Mouse (Mus musculus) limb, embryonic 10.5 days (tissue): ENCODE data around the gene Ankrd55. TPM values are rescaled to one million over a fixed set of nuclear protein-coding genes. Genes with fewer than 3 reads are reported as not detected.
"Not testable (repeated sequence)": the region's sequence is repeated elsewhere in the genome, so short reads cannot be mapped to it uniquely, and the experiment has no call there.

Source experiments
- DNase-seq: peaks from one replicate; pipeline ENCODE4 v3.0.0-alpha.2; 2017; ENCODE audit warnings: low spot score
- H3K27ac ChIP-seq: fragments of 300-500 bp; sonication (generic); 2 replicates; pipeline ENCODE4 v1.5.1; 2016; ENCODE audit warnings: mild to moderate bottlenecking
- H3K27me3 ChIP-seq: fragments of 300-500 bp; sonication (generic); 2 replicates; pipeline ENCODE4 v1.6.1; 2016; ENCODE audit warnings: low read depth, mild to moderate bottlenecking; ENCODE audit not compliant: poor library complexity, severe bottlenecking
- H3K36me3 ChIP-seq: fragments of 300-500 bp; sonication (generic); 2 replicates; pipeline ENCODE4 v1.6.1; 2016; ENCODE audit warnings: mild to moderate bottlenecking, moderate library complexity
- H3K4me1 ChIP-seq: fragments of 300-500 bp; sonication (generic); 2 replicates; pipeline ENCODE4 v1.6.1; 2016
- H3K4me3 ChIP-seq: fragments of 300-500 bp; sonication (generic); 2 replicates; pipeline ENCODE4 v1.5.1; 2016; ENCODE audit warnings: mild to moderate bottlenecking, moderate library complexity
- H3K9me3 ChIP-seq: fragments of 300-500 bp; sonication (generic); replicated peaks from 2 replicates; pipeline ENCODE4 v1.6.1; 2016; ENCODE audit warnings: mild to moderate bottlenecking
- WGBS: fragments of 180-500 bp; shearing (Covaris S2); methylation state at CpG from one replicate; pipeline ENCODE4 v1.1.7; 2016; 5-methylcytosine and 5-hydroxymethylcytosine counted together
- polyA plus RNA-seq: library from polyadenylated mRNA; unstranded; fragments of >200 nt; fragmentation: Nextera tagmentation; extraction: Ambion mirVana; gene quantifications from 2 replicates; pipeline ENCODE4 v1.2.1, GENCODE M21; 2016

Gene Ankrd55
- polyA plus RNA-seq, 1 experiment from 2014 or later, result 0.23 TPM

DNA sequence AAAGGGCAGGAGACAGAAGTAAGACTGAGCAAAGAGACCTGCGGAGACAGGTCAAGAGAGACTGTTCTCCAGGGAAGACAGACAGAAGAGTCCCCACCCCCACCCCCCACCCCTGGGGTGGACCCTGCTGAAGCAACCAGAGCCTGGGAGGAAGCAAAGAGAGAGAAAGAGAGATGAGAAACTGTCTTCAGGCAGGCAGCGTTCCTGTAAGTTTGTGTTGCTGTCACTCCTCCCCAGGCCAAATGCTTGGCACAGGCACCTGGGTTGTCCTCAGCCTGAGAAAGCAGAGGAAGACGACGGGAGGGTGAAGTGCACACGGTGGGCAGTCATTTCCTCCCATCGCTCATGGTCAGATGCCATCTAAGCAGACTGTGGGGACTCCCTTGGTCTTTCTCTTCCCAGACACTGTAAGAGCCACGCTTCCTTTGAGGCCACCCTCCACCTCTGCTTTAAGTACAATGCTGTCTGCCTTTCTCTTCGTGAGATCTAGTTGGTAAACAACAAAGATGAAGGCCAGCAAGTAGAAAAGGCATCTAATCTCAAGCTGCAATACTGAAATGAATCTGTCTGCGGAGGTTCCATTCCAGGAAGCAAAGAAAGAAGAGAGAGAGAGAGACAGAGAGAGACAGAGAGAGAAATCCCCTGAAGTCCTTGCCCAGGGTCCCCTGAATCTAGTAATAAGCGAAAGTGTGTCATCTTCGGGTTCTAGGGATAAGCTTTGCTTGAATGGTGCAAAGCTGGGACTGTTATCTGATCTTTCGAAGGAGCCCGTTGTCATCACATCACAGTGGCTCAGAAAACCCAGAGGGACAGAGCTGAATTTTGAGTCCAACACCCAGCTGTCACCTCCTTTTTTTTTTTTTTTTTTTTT lies 138.2 kb downstream of the Ankrd55 start:
- Histone ChIP-seq H3K9me3 (no peaks in the 10 kb centered on the region), H3K27me3 (no peaks in the 10 kb centered on the region), H3K4me3 (no peak overlapping the region), H3K27ac (peak overlapping the region; percentile 44; the same call in 1 of the 2 replicates), H3K4me1 (no peaks in the 10 kb centered on the region), H3K36me3 (no peaks in the 10 kb centered on the region)
- WGBS, result 71% methylated on average over 13 of the region's 13 CpGs
- DNase-seq, result peak; percentile 28

DNA sequence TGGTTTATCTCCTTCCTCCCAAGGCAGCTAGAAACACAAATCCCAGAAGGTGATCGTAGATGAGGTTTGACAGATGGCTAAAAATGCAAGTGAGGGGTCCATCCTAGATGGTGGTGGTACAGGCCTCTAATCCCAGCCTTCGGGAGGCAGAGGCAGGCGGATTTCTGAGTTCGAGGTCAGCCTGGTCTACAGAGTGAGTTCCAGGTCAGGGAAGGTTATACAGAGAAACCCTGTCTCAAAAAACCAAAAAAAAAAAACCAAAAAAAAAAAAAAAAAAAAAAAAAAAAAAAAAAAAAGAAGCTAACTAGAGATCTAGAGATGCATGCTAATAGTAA lies 138.9 kb downstream of the Ankrd55 start:
- not testable (repeated sequence) for H3K27me3 ChIP-seq, H3K27ac ChIP-seq, DNase-seq, H3K4me3 ChIP-seq, H3K36me3 ChIP-seq, H3K4me1 ChIP-seq, H3K9me3 ChIP-seq
- WGBS, result 95% methylated on average over 4 of the region's 4 CpGs

DNA sequence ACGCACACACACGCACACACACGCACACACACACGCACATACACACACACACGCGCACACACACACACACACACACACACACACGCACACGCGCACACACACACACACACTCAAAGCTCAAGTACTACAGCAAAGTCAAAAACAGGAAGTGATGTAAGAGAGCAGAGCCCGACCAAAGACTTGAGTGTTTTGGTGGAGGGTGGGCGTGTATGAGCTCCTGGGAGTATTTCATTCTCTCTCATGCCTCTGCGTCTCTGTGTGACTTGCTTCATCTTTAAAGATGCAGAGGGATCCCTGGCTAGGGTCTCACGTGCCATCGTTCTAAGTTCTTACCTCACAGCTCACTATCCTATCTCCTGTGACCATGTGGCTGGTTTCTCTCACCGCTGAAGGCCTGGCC lies 139.3 kb downstream of the Ankrd55 start:
- 86% methylated on average over 15 of the region's 15 CpGs for WGBS
- Histone ChIP-seq H3K4me1 (no peaks in the 10 kb centered on the region), H3K36me3 (no peaks in the 10 kb centered on the region)

DNA sequence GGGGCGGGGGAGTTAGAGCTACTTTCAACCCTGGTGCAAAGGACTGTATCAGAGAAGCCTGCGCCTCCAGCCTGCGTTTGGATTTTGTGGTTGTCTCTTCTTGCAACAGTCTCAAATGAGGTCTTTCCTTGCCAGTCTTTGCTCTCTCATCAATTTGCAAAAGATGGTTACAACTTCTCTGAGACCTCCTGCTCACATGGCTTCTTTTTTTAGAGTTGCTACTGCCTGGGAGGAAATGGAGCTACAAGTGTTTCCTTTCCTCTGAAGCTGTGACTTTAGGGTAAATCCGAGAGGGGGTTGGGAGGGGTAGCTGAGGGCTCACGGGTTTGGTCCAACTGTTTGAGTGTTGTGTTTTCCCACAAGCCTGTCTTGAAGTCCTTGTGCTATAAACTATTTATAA lies 145.0 kb downstream of the Ankrd55 start:
- H3K27me3 ChIP-seq, result no peaks in the 10 kb centered on the region
- DNase-seq, result no peak
- H3K4me3 ChIP-seq, result no peak overlapping the region
- H3K27ac ChIP-seq, result no peak overlapping the region; the same call in 1 of the 2 replicates
- H3K4me1 ChIP-seq, result peaks cover 8% of the 10 kb centered on the region
- H3K36me3 ChIP-seq, result no peaks in the 10 kb centered on the region
- no peaks in the 10 kb centered on the region for H3K9me3 ChIP-seq
- 67% methylated on average over 5 of the region's 5 CpGs for WGBS

More for the DNA sequence above, 139.3 kb downstream of the Ankrd55 start:
- peak; percentile 15 for DNase-seq
- Histone ChIP-seq H3K27me3 (no peaks in the 10 kb centered on the region), H3K9me3 (no peaks in the 10 kb centered on the region), H3K27ac (no peak overlapping the region), H3K4me3 (no peak overlapping the region)

Other genes with a start within 250 kb of the Ankrd55 start
- gene Il6st, start 175.6 kb downstream of the Ankrd55 start, polyA plus RNA-seq, result 16.1 and 21.3 TPM in 2 replicates